Mouse (Mus musculus) cerebellum, adult 11-12 months (tissue): ENCODE results near the gene Spast.

Experiments used
- DNase-seq: peaks from one replicate; pipeline ENCODE4 v3.0.0; 2022

Spast gene

GRCm38 (mm10) chr17:74431481-74431880, 92.7 kb downstream of the Spast start:
- DNase-seq: no peak

- DNase-seq: no peak
Observed at GRCm38 (mm10) chr17:74432631-74433030, 93.8 kb downstream of the Spast start.

- no peak for DNase-seq
Observed at GRCm38 (mm10) chr17:74437762-74438161, 99.0 kb downstream of the Spast start.

GRCm38 (mm10) chr17:74440486-74440885, 101.7 kb downstream of the Spast start:
- DNase-seq: no peak
